Mouse (Mus musculus): ENCODE data around the gene Fry. TPM values are rescaled to one million over a fixed set of nuclear protein-coding genes. Genes with fewer than 3 reads are reported as not detected.
A peak's percentile ranks its signal among the peaks of the same experiment; 100 is the strongest.

Fry gene
- polyA plus RNA-seq, 1 experiment from 2014 or later = 4.3 TPM

- peak; percentile 29 for DNase-seq (ENCODE audit: extremely low spot score, low spot score)
- H3K27me3 ChIP-seq (ENCODE audit: poor library complexity, severe bottlenecking) = no peaks in the 10 kb centered on the region
- H3K27ac ChIP-seq = no peak overlapping the region
- 34% methylated on average over 7 of the region's 7 CpGs for WGBS
- no peak overlapping the region for H3K4me3 ChIP-seq
- H3K4me1 ChIP-seq = no peaks in the 10 kb centered on the region
- H3K9me3 ChIP-seq = no peaks in the 10 kb centered on the region
- H3K36me3 ChIP-seq (replicated peaks) = no peaks in the 10 kb centered on the region
These were observed 101.9 kb downstream of the Fry start for GRCm38 (mm10) chr5:150220333-150220732.

- H3K4me3 ChIP-seq = no peak overlapping the region
- H3K36me3 ChIP-seq (replicated peaks) = no peaks in the 10 kb centered on the region
- DNase-seq (ENCODE audit: extremely low spot score, low spot score) = no peak
- H3K27me3 ChIP-seq (ENCODE audit: poor library complexity, severe bottlenecking) = no peaks in the 10 kb centered on the region
- WGBS = 89% methylated on average over 6 of the region's 6 CpGs
- no peak overlapping the region for H3K27ac ChIP-seq
- H3K9me3 ChIP-seq = no peaks in the 10 kb centered on the region
- no peaks in the 10 kb centered on the region for H3K4me1 ChIP-seq
These were observed 103.4 kb downstream of the Fry start for GRCm38 (mm10) chr5:150221806-150222205.

GRCm38 (mm10) chr5:150223546-150224239, 105.2 kb downstream of the Fry start:
- Histone ChIP-seq H3K36me3 (replicated peaks) (no peaks in the 10 kb centered on the region), H3K4me1 (no peaks in the 10 kb centered on the region), H3K27me3 (ENCODE audit: poor library complexity, severe bottlenecking) (no peaks in the 10 kb centered on the region), H3K4me3 (no peak overlapping the region), H3K9me3 (no peaks in the 10 kb centered on the region), H3K27ac (no peak overlapping the region)
- 92% methylated on average over 10 of the region's 10 CpGs for WGBS
- no peak for DNase-seq (ENCODE audit: extremely low spot score, low spot score)

GRCm38 (mm10) chr5:150229086-150229485, 110.6 kb downstream of the Fry start:
- DNase-seq (ENCODE audit: extremely low spot score, low spot score) = no peak
- no peak overlapping the region for H3K4me3 ChIP-seq
- no peak overlapping the region for H3K27ac ChIP-seq
- WGBS = 90% methylated on average over 5 of the region's 5 CpGs
- no peaks in the 10 kb centered on the region for H3K36me3 ChIP-seq (replicated peaks)
- peaks cover 4% of the 10 kb centered on the region; the same call in 1 of the 2 replicates for H3K9me3 ChIP-seq
- no peaks in the 10 kb centered on the region for H3K27me3 ChIP-seq (ENCODE audit: poor library complexity, severe bottlenecking)
- peaks cover 14% of the 10 kb centered on the region for H3K4me1 ChIP-seq

GRCm38 (mm10) chr5:150229776-150230175, 111.3 kb downstream of the Fry start:
- Histone ChIP-seq H3K4me3 (no peak overlapping the region), H3K36me3 (replicated peaks) (no peaks in the 10 kb centered on the region), H3K27me3 (ENCODE audit: poor library complexity, severe bottlenecking) (no peaks in the 10 kb centered on the region), H3K4me1 (peaks cover 14% of the 10 kb centered on the region), H3K27ac (no peak overlapping the region), H3K9me3 (peaks cover 4% of the 10 kb centered on the region; the same call in 1 of the 2 replicates)
- 81% methylated on average over 4 of the region's 4 CpGs for WGBS
- no peak for DNase-seq (ENCODE audit: extremely low spot score, low spot score)

GRCm38 (mm10) chr5:150232159-150233150, 114.0 kb downstream of the Fry start:
- Histone ChIP-seq H3K9me3 (peaks cover 4% of the 10 kb centered on the region; the same call in 1 of the 2 replicates), H3K27me3 (ENCODE audit: poor library complexity, severe bottlenecking) (no peaks in the 10 kb centered on the region), H3K4me3 (peak overlapping the region; percentile 47), H3K4me1 (peaks cover 14% of the 10 kb centered on the region), H3K36me3 (replicated peaks) (no peaks in the 10 kb centered on the region), H3K27ac (no peak overlapping the region)
- peak; percentile 34 for DNase-seq (ENCODE audit: extremely low spot score, low spot score)
- WGBS = 39% methylated on average over 16 of the region's 21 CpGs

- H3K9me3 ChIP-seq = peaks cover 4% of the 10 kb centered on the region; the same call in 1 of the 2 replicates
These were observed 114.9 kb downstream of the Fry start for GRCm38 (mm10) chr5:150233154-150233886.

GRCm38 (mm10) chr5:150235931-150236330, 117.5 kb downstream of the Fry start:
- DNase-seq (ENCODE audit: extremely low spot score, low spot score) = no peak
- H3K9me3 ChIP-seq = no peaks in the 10 kb centered on the region; the same call in 1 of the 2 replicates
- H3K4me1 ChIP-seq = peaks cover 14% of the 10 kb centered on the region
- no peak overlapping the region for H3K4me3 ChIP-seq
- WGBS = 97% methylated on average over 5 of the region's 5 CpGs
- no peak overlapping the region for H3K27ac ChIP-seq
- no peaks in the 10 kb centered on the region for H3K36me3 ChIP-seq (replicated peaks)
- H3K27me3 ChIP-seq (ENCODE audit: poor library complexity, severe bottlenecking) = no peaks in the 10 kb centered on the region

More at GRCm38 (mm10) chr5:150233154-150233886, 114.9 kb downstream of the Fry start:
- Histone ChIP-seq H3K27me3 (ENCODE audit: poor library complexity, severe bottlenecking) (no peaks in the 10 kb centered on the region), H3K4me3 (peak overlapping the region; percentile 47; the same call in 1 of the 2 replicates), H3K27ac (no peak overlapping the region), H3K4me1 (peaks cover 14% of the 10 kb centered on the region), H3K36me3 (replicated peaks) (no peaks in the 10 kb centered on the region)
- peak; percentile 37 for DNase-seq (ENCODE audit: extremely low spot score, low spot score)
- WGBS = 61% methylated on average over 17 of the region's 17 CpGs

GRCm38 (mm10) chr5:150236597-150236996, 118.2 kb downstream of the Fry start:
- no peaks in the 10 kb centered on the region; the same call in 1 of the 2 replicates for H3K9me3 ChIP-seq
- H3K27me3 ChIP-seq (ENCODE audit: poor library complexity, severe bottlenecking) = no peaks in the 10 kb centered on the region
- no peak for DNase-seq (ENCODE audit: extremely low spot score, low spot score)
- H3K36me3 ChIP-seq (replicated peaks) = no peaks in the 10 kb centered on the region
- H3K4me3 ChIP-seq = no peak overlapping the region
- peaks cover 14% of the 10 kb centered on the region for H3K4me1 ChIP-seq
- H3K27ac ChIP-seq = no peak overlapping the region

GRCm38 (mm10) chr5:150241638-150242037, 123.2 kb downstream of the Fry start:
- Histone ChIP-seq H3K4me3 (no peak overlapping the region), H3K9me3 (no peaks in the 10 kb centered on the region; the same call in 1 of the 2 replicates), H3K27me3 (ENCODE audit: poor library complexity, severe bottlenecking) (no peaks in the 10 kb centered on the region), H3K36me3 (replicated peaks) (no peaks in the 10 kb centered on the region), H3K4me1 (no peaks in the 10 kb centered on the region), H3K27ac (no peak overlapping the region)
- DNase-seq (ENCODE audit: extremely low spot score, low spot score) = no peak
- 97% methylated on average over 9 of the region's 9 CpGs for WGBS

- Histone ChIP-seq H3K4me3 (no peak overlapping the region), H3K27ac (no peak overlapping the region), H3K27me3 (ENCODE audit: poor library complexity, severe bottlenecking) (no peaks in the 10 kb centered on the region), H3K36me3 (replicated peaks) (no peaks in the 10 kb centered on the region), H3K4me1 (no peaks in the 10 kb centered on the region), H3K9me3 (no peaks in the 10 kb centered on the region)
- no peak for DNase-seq (ENCODE audit: extremely low spot score, low spot score)
- WGBS = 82% methylated on average over 3 of the region's 3 CpGs
These were observed 128.3 kb downstream of the Fry start for GRCm38 (mm10) chr5:150246737-150247136.

GRCm38 (mm10) chr5:150257764-150258163, 139.3 kb downstream of the Fry start:
- Histone ChIP-seq H3K36me3 (replicated peaks) (no peaks in the 10 kb centered on the region), H3K9me3 (no peaks in the 10 kb centered on the region), H3K4me1 (peaks cover 20% of the 10 kb centered on the region), H3K27ac (no peak overlapping the region), H3K27me3 (ENCODE audit: poor library complexity, severe bottlenecking) (peaks cover 16% of the 10 kb centered on the region), H3K4me3 (no peak overlapping the region)
- no peak for DNase-seq (ENCODE audit: extremely low spot score, low spot score)
- 86% methylated on average over 7 of the region's 7 CpGs for WGBS
